Mouse (Mus musculus): ENCODE measurements at regions not wholly inside any gene's neighbourhood (a gene's known extent, or its start where the extent isn't known, plus 50 kb on each side); places are given as distances from the start of the nearest gene placed in this dataset.

- WGBS: 84% methylated on average over 29 of the region's 29 CpGs
- Histone ChIP-seq H3K4me1 (ENCODE audit: control insufficient read depth, insufficient read depth, low read length) (no peaks in the 10 kb centered on the region), H3K27ac (ENCODE audit: control insufficient read depth, insufficient read depth, low read depth, low read length, poor library complexity) (no peak overlapping the region), H3K4me3 (replicated peaks; ENCODE audit: control insufficient read depth, low read depth, low read length) (no peak overlapping the region)
- no peak for TF ChIP-seq POLR2A (IDR thresholded peaks at IDR 0.05; ENCODE audit: borderline replicate concordance, control insufficient read depth, low read depth, low read length)
- TF ChIP-seq CTCF (IDR thresholded peaks at IDR 0.05; ENCODE audit: control insufficient read depth, insufficient read depth, low read length): no peak
Observed at GRCm38 (mm10) chr12:12693838-12694777, 247.6 kb downstream of the Mycn start.

GRCm38 (mm10) chr12:12687376-12687775 lies 254.3 kb downstream of the Mycn start:
- Histone ChIP-seq H3K4me3 (replicated peaks; ENCODE audit: control insufficient read depth, low read depth, low read length) (no peak overlapping the region), H3K4me1 (ENCODE audit: control insufficient read depth, insufficient read depth, low read length) (no peaks in the 10 kb centered on the region), H3K27ac (ENCODE audit: control insufficient read depth, insufficient read depth, low read depth, low read length, poor library complexity) (no peak overlapping the region)
- TF ChIP-seq CTCF (IDR thresholded peaks at IDR 0.05; ENCODE audit: control insufficient read depth, insufficient read depth, low read length): no peak
- TF ChIP-seq POLR2A (IDR thresholded peaks at IDR 0.05; ENCODE audit: borderline replicate concordance, control insufficient read depth, low read depth, low read length): no peak
- WGBS: 72% methylated on average over 2 of the region's 2 CpGs

- no peak for TF ChIP-seq POLR2A (IDR thresholded peaks at IDR 0.05; ENCODE audit: borderline replicate concordance, control insufficient read depth, low read depth, low read length)
- no peak for TF ChIP-seq CTCF (IDR thresholded peaks at IDR 0.05; ENCODE audit: control insufficient read depth, insufficient read depth, low read length)
- Histone ChIP-seq H3K27ac (ENCODE audit: control insufficient read depth, insufficient read depth, low read depth, low read length, poor library complexity) (no peak overlapping the region), H3K4me3 (replicated peaks; ENCODE audit: control insufficient read depth, low read depth, low read length) (no peak overlapping the region), H3K4me1 (ENCODE audit: control insufficient read depth, insufficient read depth, low read length) (no peaks in the 10 kb centered on the region)
- 44% methylated on average over 7 of the region's 7 CpGs for WGBS
Observed at GRCm38 (mm10) chr12:12685217-12685522, 256.5 kb downstream of the Mycn start.

GRCm38 (mm10) chr12:12684481-12685216 lies 257.1 kb downstream of the Mycn start:
- Histone ChIP-seq H3K4me3 (replicated peaks; ENCODE audit: control insufficient read depth, low read depth, low read length) (no peak overlapping the region), H3K27ac (ENCODE audit: control insufficient read depth, insufficient read depth, low read depth, low read length, poor library complexity) (no peak overlapping the region), H3K4me1 (ENCODE audit: control insufficient read depth, insufficient read depth, low read length) (no peaks in the 10 kb centered on the region)
- WGBS: 29% methylated on average over 16 of the region's 16 CpGs
- TF ChIP-seq CTCF (IDR thresholded peaks at IDR 0.05; ENCODE audit: control insufficient read depth, insufficient read depth, low read length) (no peak), POLR2A (IDR thresholded peaks at IDR 0.05; ENCODE audit: borderline replicate concordance, control insufficient read depth, low read depth, low read length) (no peak)

GRCm38 (mm10) chr12:12683733-12684470 lies 257.8 kb downstream of the Mycn start:
- TF ChIP-seq POLR2A (IDR thresholded peaks at IDR 0.05; ENCODE audit: borderline replicate concordance, control insufficient read depth, low read depth, low read length): no peak
- no peak for TF ChIP-seq CTCF (IDR thresholded peaks at IDR 0.05; ENCODE audit: control insufficient read depth, insufficient read depth, low read length)
- no peak overlapping the region for H3K27ac ChIP-seq (ENCODE audit: control insufficient read depth, insufficient read depth, low read depth, low read length, poor library complexity)
- H3K4me1 ChIP-seq (ENCODE audit: control insufficient read depth, insufficient read depth, low read length): no peaks in the 10 kb centered on the region
- WGBS: 20% methylated on average over 10 of the region's 10 CpGs
- H3K4me3 ChIP-seq (replicated peaks; ENCODE audit: control insufficient read depth, low read depth, low read length): no peak overlapping the region

- Histone ChIP-seq H3K27ac (ENCODE audit: control insufficient read depth, insufficient read depth, low read depth, low read length, poor library complexity) (no peak overlapping the region), H3K4me1 (ENCODE audit: control insufficient read depth, insufficient read depth, low read length) (no peaks in the 10 kb centered on the region), H3K4me3 (replicated peaks; ENCODE audit: control insufficient read depth, low read depth, low read length) (no peak overlapping the region)
- 68% methylated on average over 6 of the region's 6 CpGs for WGBS
- TF ChIP-seq POLR2A (IDR thresholded peaks at IDR 0.05; ENCODE audit: borderline replicate concordance, control insufficient read depth, low read depth, low read length): no peak
- TF ChIP-seq CTCF (IDR thresholded peaks at IDR 0.05; ENCODE audit: control insufficient read depth, insufficient read depth, low read length): no peak
Observed at GRCm38 (mm10) chr12:12681101-12681500, 260.6 kb downstream of the Mycn start.

GRCm38 (mm10) chr12:12680371-12680921 lies 261.3 kb downstream of the Mycn start:
- TF ChIP-seq CTCF (IDR thresholded peaks at IDR 0.05; ENCODE audit: control insufficient read depth, insufficient read depth, low read length) (no peak), POLR2A (IDR thresholded peaks at IDR 0.05; ENCODE audit: borderline replicate concordance, control insufficient read depth, low read depth, low read length) (no peak)
- no peaks in the 10 kb centered on the region for H3K4me1 ChIP-seq (ENCODE audit: control insufficient read depth, insufficient read depth, low read length)
- 55% methylated on average over 14 of the region's 14 CpGs for WGBS
- H3K27ac ChIP-seq (ENCODE audit: control insufficient read depth, insufficient read depth, low read depth, low read length, poor library complexity): no peak overlapping the region
- H3K4me3 ChIP-seq (replicated peaks; ENCODE audit: control insufficient read depth, low read depth, low read length): no peak overlapping the region
